Mouse (Mus musculus): ENCODE results near the gene Cel. TPM values are rescaled to one million over a fixed set of nuclear protein-coding genes. Genes with fewer than 3 reads are reported as not detected.

The Cel gene
- polyA plus RNA-seq, 1 experiment from 2014 or later, result not detected

DNA sequence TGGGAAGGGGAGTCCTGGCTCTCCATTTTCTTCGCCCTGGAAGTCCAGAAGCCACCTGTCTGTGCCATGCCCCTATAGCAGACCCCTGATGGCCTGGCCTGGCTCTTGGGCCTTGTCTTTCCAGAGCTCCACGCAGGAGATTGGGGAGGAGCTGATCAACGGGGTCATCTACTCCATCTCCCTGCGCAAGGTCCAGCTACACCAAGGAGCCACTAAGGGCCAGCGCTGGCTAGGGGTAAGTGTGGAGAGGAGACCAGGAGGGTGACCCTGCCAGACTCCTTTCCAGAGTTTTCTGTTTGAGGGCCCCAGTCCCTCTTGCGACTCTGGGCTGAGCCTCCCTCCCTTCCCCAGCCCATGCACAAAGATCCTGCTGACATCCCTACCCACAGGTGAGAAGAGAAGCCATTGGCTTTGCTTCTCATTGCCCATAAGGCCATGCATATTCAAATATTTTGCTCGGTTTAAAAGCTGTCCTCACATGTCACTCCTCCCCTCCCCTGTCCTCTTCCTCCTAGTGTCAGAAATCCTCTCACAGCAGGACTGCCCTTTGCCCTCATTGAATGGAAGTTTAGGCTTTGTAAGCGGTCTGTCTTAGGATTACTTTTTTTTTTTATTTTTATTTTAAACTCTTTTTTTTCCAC, 22.5 kb downstream of the Cel start:
- Histone ChIP-seq H3K9ac (replicated peaks) (no peak overlapping the region), H3K4me1 (ENCODE audit: insufficient read depth) (peaks cover 19% of the 10 kb centered on the region)
- WGBS (ENCODE audit: insufficient replicate concordance), result 58% methylated on average over 8 of the region's 8 CpGs

GRCm38 (mm10) chr2:28539949-28540348, 23.3 kb downstream of the Cel start:
- Histone ChIP-seq H3K9me3 (ENCODE audit: low read length) (no peaks in the 10 kb centered on the region), H3K27ac (ENCODE audit: low read depth) (peak overlapping the region; percentile 64), H3K36me3 (replicated peaks; ENCODE audit: insufficient read depth, low read length) (no peaks in the 10 kb centered on the region), H3K9ac (replicated peaks) (no peak overlapping the region), H3K4me3 (ENCODE audit: low read depth, low read length) (no peak overlapping the region), H3K4me1 (ENCODE audit: insufficient read depth) (peaks cover 21% of the 10 kb centered on the region), H3K27me3 (ENCODE audit: insufficient read depth, low read length) (0 out of 2 replicates have a peak, but pooled peaks cover 2% of the 10 kb centered on the region), H3K4me2 (ENCODE audit: low read depth, low read length) (peak overlapping the region; percentile 40)
- DNase-seq (peak; percentile 59), ATAC-seq (peak; percentile 70)
- no peak for TF ChIP-seq CTCF (IDR thresholded peaks at IDR 0.05; ENCODE audit: low read depth)
- TF ChIP-seq EP300 (IDR thresholded peaks at IDR 0.05; ENCODE audit: low read depth), result no peak
- WGBS (ENCODE audit: insufficient replicate concordance), result 23% methylated on average over 2 of the region's 2 CpGs

More for the DNA sequence above, 22.5 kb downstream of the Cel start:
- no peak for TF ChIP-seq EP300 (IDR thresholded peaks at IDR 0.05; ENCODE audit: low read depth)
- TF ChIP-seq CTCF (IDR thresholded peaks at IDR 0.05; ENCODE audit: low read depth), result no peak
- no peaks in the 10 kb centered on the region for H3K27me3 ChIP-seq (ENCODE audit: insufficient read depth, low read length)
- no peak overlapping the region for H3K4me3 ChIP-seq (ENCODE audit: low read depth, low read length)
- no peaks in the 10 kb centered on the region for H3K36me3 ChIP-seq (replicated peaks; ENCODE audit: insufficient read depth, low read length)
- no peaks in the 10 kb centered on the region for H3K9me3 ChIP-seq (ENCODE audit: low read length)
- DNase-seq (no peak), ATAC-seq (no peak)
- peak overlapping the region; percentile 40; the same call in 1 of the 2 replicates for H3K4me2 ChIP-seq (ENCODE audit: low read depth, low read length)
- H3K27ac ChIP-seq (ENCODE audit: low read depth), result no peak overlapping the region

DNA sequence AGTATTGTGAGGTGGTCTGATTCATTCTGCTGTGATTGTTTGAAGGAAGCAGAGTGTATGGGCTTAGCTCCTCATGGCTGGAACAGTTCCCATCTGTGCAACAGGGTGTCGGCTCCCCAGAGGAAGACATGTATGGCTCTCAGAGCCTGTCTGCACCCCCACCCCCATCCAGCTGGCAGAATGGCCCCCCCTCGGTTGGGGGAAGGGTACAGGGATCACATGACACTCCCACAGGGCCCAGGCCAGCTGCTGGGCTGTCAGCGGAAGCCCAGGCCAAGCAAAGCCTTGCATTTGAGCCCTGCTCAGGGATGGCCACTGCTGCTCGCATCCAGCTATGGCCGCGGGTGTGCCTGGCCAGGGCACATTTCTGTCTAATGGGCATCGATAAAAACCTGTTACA, 24.0 kb downstream of the Cel start:
- ATAC-seq, result no peak; the same call in 1 of the 2 replicates
- Histone ChIP-seq H3K4me2 (ENCODE audit: low read depth, low read length) (no peak overlapping the region), H3K9me3 (ENCODE audit: low read length) (no peaks in the 10 kb centered on the region), H3K9ac (replicated peaks) (no peak overlapping the region), H3K4me3 (ENCODE audit: low read depth, low read length) (no peak overlapping the region), H3K27me3 (ENCODE audit: insufficient read depth, low read length) (0 out of 2 replicates have a peak, but pooled peaks cover 4% of the 10 kb centered on the region), H3K4me1 (ENCODE audit: insufficient read depth) (peaks cover 21% of the 10 kb centered on the region), H3K36me3 (replicated peaks; ENCODE audit: insufficient read depth, low read length) (no peaks in the 10 kb centered on the region), H3K27ac (ENCODE audit: low read depth) (peak overlapping the region; percentile 64)
- DNase-seq, result peak; percentile 58
- TF ChIP-seq EP300 (IDR thresholded peaks at IDR 0.05; ENCODE audit: low read depth), result no peak
- WGBS (ENCODE audit: insufficient replicate concordance), result 59% methylated on average over 7 of the region's 7 CpGs

DNA sequence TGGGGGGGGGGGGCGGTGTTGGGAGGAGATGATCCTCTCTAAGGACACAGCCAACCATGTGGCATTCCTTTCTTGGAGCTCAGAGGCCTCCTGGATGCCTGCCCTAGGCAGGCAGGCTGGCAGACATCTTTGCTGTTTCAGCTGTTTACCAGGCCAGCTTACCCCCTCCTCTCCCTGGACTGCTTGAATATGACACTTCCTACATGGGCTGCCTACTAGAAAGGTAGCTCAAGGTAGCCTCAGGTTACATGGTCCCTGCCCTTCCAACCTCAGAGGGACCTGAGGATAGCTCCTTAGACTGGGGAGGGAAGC, 24.4 kb downstream of the Cel start:
- 0 out of 2 replicates have a peak, but pooled peaks cover 4% of the 10 kb centered on the region for H3K27me3 ChIP-seq (ENCODE audit: insufficient read depth, low read length)
- 55% methylated on average over 1 of the region's 1 CpGs for WGBS (ENCODE audit: insufficient replicate concordance)
- H3K36me3 ChIP-seq (replicated peaks; ENCODE audit: insufficient read depth, low read length), result no peaks in the 10 kb centered on the region
- no peak for ATAC-seq
- no peak overlapping the region for H3K4me3 ChIP-seq (ENCODE audit: low read depth, low read length)
- no peak overlapping the region for H3K4me2 ChIP-seq (ENCODE audit: low read depth, low read length)
- H3K9me3 ChIP-seq (ENCODE audit: low read length), result no peaks in the 10 kb centered on the region
- H3K9ac ChIP-seq (replicated peaks), result no peak overlapping the region
- DNase-seq, result no peak
- peaks cover 23% of the 10 kb centered on the region for H3K4me1 ChIP-seq (ENCODE audit: insufficient read depth)
- no peak for TF ChIP-seq EP300 (IDR thresholded peaks at IDR 0.05; ENCODE audit: low read depth)
- no peak for TF ChIP-seq CTCF (IDR thresholded peaks at IDR 0.05; ENCODE audit: low read depth)
- H3K27ac ChIP-seq (ENCODE audit: low read depth), result 0 out of 2 replicates have a peak overlapping the region, but pooled peaks have one; percentile 64

GRCm38 (mm10) chr2:28537995-28538816, 25.0 kb downstream of the Cel start:
- no peak for ATAC-seq
- Histone ChIP-seq H3K27ac (ENCODE audit: low read depth) (no peak overlapping the region), H3K36me3 (replicated peaks; ENCODE audit: insufficient read depth, low read length) (no peaks in the 10 kb centered on the region), H3K4me1 (ENCODE audit: insufficient read depth) (peaks cover 26% of the 10 kb centered on the region), H3K4me2 (ENCODE audit: low read depth, low read length) (no peak overlapping the region), H3K9me3 (ENCODE audit: low read length) (no peaks in the 10 kb centered on the region), H3K4me3 (ENCODE audit: low read depth, low read length) (no peak overlapping the region), H3K27me3 (ENCODE audit: insufficient read depth, low read length) (0 out of 2 replicates have a peak, but pooled peaks cover 4% of the 10 kb centered on the region), H3K9ac (replicated peaks) (no peak overlapping the region)
- WGBS (ENCODE audit: insufficient replicate concordance), result 74% methylated on average over 8 of the region's 8 CpGs
- TF ChIP-seq EP300 (IDR thresholded peaks at IDR 0.05; ENCODE audit: low read depth) (no peak), CTCF (IDR thresholded peaks at IDR 0.05; ENCODE audit: low read depth) (no peak)
- no peak for DNase-seq

DNA sequence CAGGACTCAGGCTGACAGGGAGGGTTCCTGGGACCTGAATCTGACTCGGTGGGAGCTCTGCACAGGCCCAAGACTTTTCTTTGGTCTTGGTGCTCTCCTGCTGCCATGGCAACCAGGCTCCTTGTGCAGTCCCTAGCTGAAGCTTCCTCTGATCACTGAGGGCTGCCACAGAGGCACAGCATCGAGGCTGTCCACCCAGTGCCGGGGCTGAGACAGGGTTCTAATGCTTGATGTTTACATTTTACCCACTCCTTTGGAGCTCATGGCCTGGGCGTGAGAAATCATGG, 25.6 kb downstream of the Cel start:
- no peak for DNase-seq
- Histone ChIP-seq H3K27ac (ENCODE audit: low read depth) (no peak overlapping the region), H3K27me3 (ENCODE audit: insufficient read depth, low read length) (0 out of 2 replicates have a peak, but pooled peaks cover 4% of the 10 kb centered on the region), H3K9ac (replicated peaks) (no peak overlapping the region), H3K36me3 (replicated peaks; ENCODE audit: insufficient read depth, low read length) (no peaks in the 10 kb centered on the region), H3K4me3 (ENCODE audit: low read depth, low read length) (no peak overlapping the region), H3K4me2 (ENCODE audit: low read depth, low read length) (no peak overlapping the region), H3K4me1 (ENCODE audit: insufficient read depth) (peaks cover 32% of the 10 kb centered on the region), H3K9me3 (ENCODE audit: low read length) (no peaks in the 10 kb centered on the region)
- 60% methylated on average over 4 of the region's 4 CpGs for WGBS (ENCODE audit: insufficient replicate concordance)
- TF ChIP-seq CTCF (IDR thresholded peaks at IDR 0.05; ENCODE audit: low read depth) (no peak), EP300 (IDR thresholded peaks at IDR 0.05; ENCODE audit: low read depth) (no peak)
- no peak for ATAC-seq
